8 mouse cellular contexts compared by ENCODE assay signal in genomic region chr17:28208314-28208612, GRCm38 (mm10). TPM values are rescaled to one million over a fixed set of nuclear protein-coding genes. Genes with fewer than 3 reads are reported as not detected.
DNase-seq lines count a peak whose midpoint lies in the region; ATAC-seq and TF ChIP-seq lines count a peak whose summit lies in the region.

No protein-coding gene starts in this region.

- H3K9me3 ChIP-seq in heart, embryonic 10.5 days = no peaks in the 10 kb centered on the region
- no peaks in the 10 kb centered on the region for H3K9me3 ChIP-seq in liver, embryonic 13.5 days (replicated peaks)
- H3K9me3 ChIP-seq in stomach, embryonic 16.5 days (replicated peaks; ENCODE audit: control insufficient read depth, low read length) = no peaks in the 10 kb centered on the region

- no peak for TF ChIP-seq CTCF in spleen, adult 2 months (IDR thresholded peaks at IDR 0.05; ENCODE audit: extremely low read depth, insufficient read depth, insufficient read length, insufficient replicate concordance)

- peak overlapping the region; percentile 72 for H3K9ac ChIP-seq in liver, embryonic 13.5 days
- peak overlapping the region; percentile 75 for H3K9ac ChIP-seq in stomach, embryonic 16.5 days (ENCODE audit: low read length)

- peaks cover 39% of the 10 kb centered on the region for H3K4me1 ChIP-seq in heart, embryonic 10.5 days
- peaks cover 29% of the 10 kb centered on the region; the same call in 1 of the 2 replicates for H3K4me1 ChIP-seq in spleen, adult 2 months (ENCODE audit: control insufficient read depth, insufficient read depth, insufficient read length)
- H3K4me1 ChIP-seq in liver, embryonic 13.5 days (replicated peaks) = peaks cover 65% of the 10 kb centered on the region
- peaks cover 19% of the 10 kb centered on the region for H3K4me1 ChIP-seq in stomach, embryonic 16.5 days (ENCODE audit: control insufficient read depth, insufficient read depth, low read length)

- DNase-seq in heart, embryonic 10.5 days (ENCODE audit: low spot score) = no peak
- DNase-seq in heart, adult 9 months (ENCODE audit: low spot score in 2 of 2) = no peak
- DNase-seq in spleen, adult 2 months (ENCODE audit: low read depth in 1 of 2, low spot score in 2 of 2) = no peak
- DNase-seq in spleen, postnatal 10 days (ENCODE audit: low spot score in 2 of 2) = no peak
- DNase-seq in liver, embryonic 13.5 days = no peak
- no peak for DNase-seq in gastrocnemius, adult 18-20 months (ENCODE audit: low spot score)
- no peak for DNase-seq in urinary bladder, adult 18-20 months (ENCODE audit: low spot score in 2 of 2)

- peak overlapping the region; percentile 72 for H3K27ac ChIP-seq in heart, embryonic 10.5 days
- peak overlapping the region; percentile 97 for H3K27ac ChIP-seq in spleen, adult 2 months (ENCODE audit: insufficient read depth, low read length)
- peak overlapping the region; percentile 72 for H3K27ac ChIP-seq in liver, embryonic 13.5 days
- peak overlapping the region; percentile 82; the same call in 1 of the 2 replicates for H3K27ac ChIP-seq in stomach, embryonic 16.5 days (ENCODE audit: low read length)

- peaks cover 17% of the 10 kb centered on the region; the same call in 1 of the 2 replicates for H3K27me3 ChIP-seq in heart, embryonic 10.5 days (ENCODE audit: insufficient read depth, poor library complexity, severe bottlenecking)
- no peaks in the 10 kb centered on the region for H3K27me3 ChIP-seq in spleen, adult 2 months (ENCODE audit: control insufficient read depth, insufficient read depth, low read length)
- no peaks in the 10 kb centered on the region for H3K27me3 ChIP-seq in liver, embryonic 13.5 days
- H3K27me3 ChIP-seq in stomach, embryonic 16.5 days (ENCODE audit: control insufficient read depth, insufficient read depth, low read length) = no peaks in the 10 kb centered on the region

- H3K36me3 ChIP-seq in heart, embryonic 10.5 days = peaks cover 4% of the 10 kb centered on the region; the same call in 1 of the 2 replicates
- H3K36me3 ChIP-seq in spleen, adult 2 months (ENCODE audit: control insufficient read depth, insufficient read depth, low read length) = no peaks in the 10 kb centered on the region
- no peaks in the 10 kb centered on the region for H3K36me3 ChIP-seq in liver, embryonic 13.5 days
- H3K36me3 ChIP-seq in stomach, embryonic 16.5 days (ENCODE audit: control insufficient read depth, insufficient read depth, low read length) = 0 out of 2 replicates have a peak, but pooled peaks cover 3% of the 10 kb centered on the region

- H3K4me2 ChIP-seq in liver, embryonic 13.5 days = peak overlapping the region; percentile 79
- peak overlapping the region; percentile 69 for H3K4me2 ChIP-seq in stomach, embryonic 16.5 days (ENCODE audit: low read depth, low read length)

- peak overlapping the region; percentile 54 for H3K4me3 ChIP-seq in heart, embryonic 10.5 days
- H3K4me3 ChIP-seq in spleen, adult 2 months (ENCODE audit: extremely low read depth, insufficient read depth, insufficient read length) = peak overlapping the region; percentile 96
- peak overlapping the region; percentile 61 for H3K4me3 ChIP-seq in liver, embryonic 13.5 days (replicated peaks)
- H3K4me3 ChIP-seq in stomach, embryonic 16.5 days (replicated peaks; ENCODE audit: low read length) = peak overlapping the region; percentile 42

- ATAC-seq in liver, embryonic 13.5 days (ENCODE audit: low read depth) = peak; percentile 11
- ATAC-seq in stomach, embryonic 16.5 days (ENCODE audit: insufficient read depth, low FRiP score) = no peak

- 70% methylated on average over 8 of the region's 8 CpGs for WGBS in heart, embryonic 10.5 days
- WGBS in spleen, adult 2 months = 7% methylated on average over 8 of the region's 8 CpGs
- 6% methylated on average over 8 of the region's 8 CpGs for WGBS in liver, embryonic 13.5 days (ENCODE audit: insufficient replicate concordance)
- WGBS in stomach, embryonic 16.5 days = 67% methylated on average over 8 of the region's 8 CpGs

- TF ChIP-seq POLR2A in spleen, adult 2 months (IDR thresholded peaks at IDR 0.05; ENCODE audit: low read depth, low read length) = no peak

RNA-seq across cellular contexts. Expression of gene Def6, which starts 0.7 kb away (rescaled TPM):
- polyA plus RNA-seq in heart, embryonic 10.5 days (2016; fragmentation: Nextera tagmentation; extraction: Ambion mirVana) = 3.2 and 5.2 TPM in 2 replicates
- polyA plus RNA-seq in spleen, adult 2 months (2012; rRNA removed) = 69.7 and 79.0 TPM in 2 replicates
- 14.6 and 14.8 TPM in 2 replicates for polyA plus RNA-seq in liver, embryonic 13.5 days (2015; fragmentation: Nextera tagmentation; extraction: Ambion mirVana)
- 8.5 and 8.8 TPM in 2 replicates for polyA plus RNA-seq in stomach, embryonic 16.5 days (2015; fragmentation: Nextera tagmentation; extraction: Ambion mirVana)
- total RNA-seq in gastrocnemius, adult 18-20 months (2021) = 1 to 10 TPM; 1.1 to 1.9 TPM

RNA-seq across cellular contexts. Expression of gene Ppard, which starts 24.2 kb away (rescaled TPM):
- 0.87 and 1.2 TPM in 2 replicates for polyA plus RNA-seq in heart, embryonic 10.5 days (2016; fragmentation: Nextera tagmentation; extraction: Ambion mirVana)
- polyA plus RNA-seq in spleen, adult 2 months (2012; rRNA removed) = 23.2 and 28.8 TPM in 2 replicates
- polyA plus RNA-seq in liver, embryonic 13.5 days (2015; fragmentation: Nextera tagmentation; extraction: Ambion mirVana) = 1.3 and 1.4 TPM in 2 replicates
- 2.8 and 3.0 TPM in 2 replicates for polyA plus RNA-seq in stomach, embryonic 16.5 days (2015; fragmentation: Nextera tagmentation; extraction: Ambion mirVana)
- total RNA-seq in gastrocnemius, adult 18-20 months (2021) = 10 to 100 TPM; 26.3 to 27.2 TPM

RNA-seq across cellular contexts. Expression of gene Zfp523, which starts 31.3 kb away (rescaled TPM):
- polyA plus RNA-seq in heart, embryonic 10.5 days (2016; fragmentation: Nextera tagmentation; extraction: Ambion mirVana) = 28.1 and 34.2 TPM in 2 replicates
- polyA plus RNA-seq in spleen, adult 2 months (2012; rRNA removed) = 31.0 and 33.2 TPM in 2 replicates
- 5.6 and 5.9 TPM in 2 replicates for polyA plus RNA-seq in liver, embryonic 13.5 days (2015; fragmentation: Nextera tagmentation; extraction: Ambion mirVana)
- 26.0 and 27.5 TPM in 2 replicates for polyA plus RNA-seq in stomach, embryonic 16.5 days (2015; fragmentation: Nextera tagmentation; extraction: Ambion mirVana)
- total RNA-seq in gastrocnemius, adult 18-20 months (2021) = 10 to 100 TPM; 15.8 to 16.7 TPM

Comparison
In these comparisons a context has a peak if more than half of its experiments do, and no peak if none do; other contexts are left out.
1. H3K4me3 ChIP-seq: peak in every context shown above with its lines; median percentile 96 in spleen, adult 2 months; 61 in liver, embryonic 13.5 days; 54 in heart, embryonic 10.5 days; 42 in stomach, embryonic 16.5 days.